Comparison of ENCODE assay signal across 16 mouse cellular contexts in genomic region chr2:150646411-150647121, GRCm38 (mm10). TPM values are rescaled to one million over a fixed set of nuclear protein-coding genes. Genes with fewer than 3 reads are reported as not detected.
DNase-seq lines count a peak whose midpoint lies in the region; ATAC-seq lines count a peak whose summit lies in the region.
"Had no signal": no experiment of that assay in that cellular context is flagged by ENCODE, and none has a peak within 500 bp of the region (broad histone marks: within the 10 kb centered on the region; RNA-seq: fewer than 3 reads in every experiment).

No protein-coding gene starts in this region.

- DNase-seq in forebrain, embryonic 11.5 days (ENCODE audit: low spot score), result peak; percentile 36
- DNase-seq in forebrain, embryonic 14.5 days (ENCODE audit: low spot score), result no peak
- DNase-seq in neural tube, embryonic 10.5 days (ENCODE audit: extremely low spot score, low spot score), result no peak
- no peak for DNase-seq in frontal cortex, adult 2 months (ENCODE audit: extremely low spot score in 1 of 2, low spot score in 1 of 2)
- DNase-seq in embryo, embryonic 11 days, result no peak
- DNase-seq: cerebellum, adult 2 months; heart, adult 18-20 months; kidney, postnatal 10 days; lung, postnatal 36 days had no signal

- H3K27ac ChIP-seq in forebrain, embryonic 11.5 days (ENCODE audit: low read depth, low read length), result no peak overlapping the region
- no peak overlapping the region; the same call in 1 of the 2 replicates for H3K27ac ChIP-seq in forebrain, embryonic 14.5 days (ENCODE audit: low read depth, low read length)
- peak overlapping the region; percentile 94; the same call in 1 of the 2 replicates for H3K27ac ChIP-seq in neural tube, embryonic 13.5 days (replicated peaks)
- H3K27ac ChIP-seq in liver, embryonic 15.5 days (replicated peaks), result peak overlapping the region; percentile 30
- H3K27ac ChIP-seq: midbrain, embryonic 15.5 days had no signal

- no peak for ATAC-seq in forebrain, embryonic 11.5 days (replicated peaks; ENCODE audit: low FRiP score)
- ATAC-seq in forebrain, embryonic 14.5 days, result no peak
- no peak for ATAC-seq in neural tube, embryonic 13.5 days (ENCODE audit: low read depth)
- ATAC-seq in liver, embryonic 15.5 days (ENCODE audit: insufficient read depth), result peak; percentile 28
- ATAC-seq in activated CD4-positive, CD25-positive, alpha-beta regulatory T cell, adult 4 months, result no peak
- ATAC-seq: midbrain, embryonic 15.5 days had no signal

- 90% methylated on average over 8 of the region's 8 CpGs for WGBS in forebrain, embryonic 11.5 days
- WGBS in forebrain, embryonic 14.5 days, result 89% methylated on average over 8 of the region's 8 CpGs
- WGBS in neural tube, embryonic 13.5 days, result 82% methylated on average over 8 of the region's 8 CpGs
- WGBS in liver, embryonic 15.5 days (ENCODE audit: insufficient replicate concordance), result 56% methylated on average over 8 of the region's 8 CpGs

- peaks cover 23% of the 10 kb centered on the region for H3K4me1 ChIP-seq in forebrain, embryonic 11.5 days (replicated peaks; ENCODE audit: control insufficient read depth, insufficient read depth, low read length)
- peaks cover 44% of the 10 kb centered on the region for H3K4me1 ChIP-seq in forebrain, embryonic 14.5 days (ENCODE audit: control insufficient read depth, insufficient read depth, low read length)
- H3K4me1 ChIP-seq in neural tube, embryonic 13.5 days (replicated peaks), result peaks cover 73% of the 10 kb centered on the region
- peaks cover 70% of the 10 kb centered on the region for H3K4me1 ChIP-seq in liver, embryonic 15.5 days (replicated peaks)

- no peak overlapping the region for H3K9ac ChIP-seq in forebrain, embryonic 11.5 days (ENCODE audit: low read length)
- no peak overlapping the region for H3K9ac ChIP-seq in forebrain, embryonic 14.5 days (ENCODE audit: low read length)
- H3K9ac ChIP-seq in neural tube, embryonic 13.5 days, result no peak overlapping the region
- no peak overlapping the region for H3K9ac ChIP-seq in liver, embryonic 15.5 days
- H3K9ac ChIP-seq: midbrain, embryonic 15.5 days had no signal

- no peaks in the 10 kb centered on the region for H3K27me3 ChIP-seq in forebrain, embryonic 11.5 days (ENCODE audit: control insufficient read depth, insufficient read depth, low read length)
- no peaks in the 10 kb centered on the region for H3K27me3 ChIP-seq in forebrain, embryonic 14.5 days (replicated peaks; ENCODE audit: control insufficient read depth, insufficient read depth, low read length)
- H3K27me3 ChIP-seq in neural tube, embryonic 13.5 days, result no peaks in the 10 kb centered on the region
- H3K27me3 ChIP-seq in liver, embryonic 15.5 days, result no peaks in the 10 kb centered on the region
- H3K27me3 ChIP-seq: CH12.LX; midbrain, embryonic 15.5 days had no signal

- H3K4me2 ChIP-seq in forebrain, embryonic 11.5 days (ENCODE audit: low read depth, low read length, severe bottlenecking), result no peak overlapping the region
- no peak overlapping the region for H3K4me2 ChIP-seq in forebrain, embryonic 14.5 days (ENCODE audit: low read length)
- H3K4me2 ChIP-seq in neural tube, embryonic 13.5 days, result no peak overlapping the region
- H3K4me2 ChIP-seq in liver, embryonic 15.5 days, result no peak overlapping the region
- H3K4me2 ChIP-seq: midbrain, embryonic 15.5 days had no signal

- H3K4me3 ChIP-seq in forebrain, embryonic 11.5 days (ENCODE audit: low read depth, low read length), result no peak overlapping the region
- H3K4me3 ChIP-seq in forebrain, embryonic 14.5 days (ENCODE audit: low read depth, low read length), result no peak overlapping the region
- H3K4me3 ChIP-seq in neural tube, embryonic 13.5 days, result no peak overlapping the region
- no peak overlapping the region for H3K4me3 ChIP-seq in liver, embryonic 15.5 days (replicated peaks)
- H3K4me3 ChIP-seq: midbrain, embryonic 15.5 days had no signal

- H3K9me3 ChIP-seq in forebrain, embryonic 11.5 days (ENCODE audit: control insufficient read depth, low read length), result no peaks in the 10 kb centered on the region
- no peaks in the 10 kb centered on the region for H3K9me3 ChIP-seq in forebrain, embryonic 14.5 days (replicated peaks; ENCODE audit: control insufficient read depth, low read length)
- H3K9me3 ChIP-seq in neural tube, embryonic 13.5 days, result no peaks in the 10 kb centered on the region
- H3K9me3 ChIP-seq in liver, embryonic 15.5 days (replicated peaks), result no peaks in the 10 kb centered on the region
- H3K9me3 ChIP-seq: midbrain, embryonic 15.5 days had no signal

- H3K36me3 ChIP-seq in forebrain, embryonic 11.5 days (ENCODE audit: control insufficient read depth, insufficient read depth, low read length), result no peaks in the 10 kb centered on the region
- H3K36me3 ChIP-seq in forebrain, embryonic 14.5 days (ENCODE audit: control insufficient read depth, insufficient read depth, low read length), result peaks cover 6% of the 10 kb centered on the region; the same call in 1 of the 2 replicates
- H3K36me3 ChIP-seq in neural tube, embryonic 13.5 days, result 0 out of 2 replicates have a peak, but pooled peaks cover 6% of the 10 kb centered on the region
- H3K36me3 ChIP-seq in liver, embryonic 15.5 days (replicated peaks), result peaks cover 26% of the 10 kb centered on the region
- H3K36me3 ChIP-seq: midbrain, embryonic 15.5 days had no signal

RNA-seq across cellular contexts. Expression of gene Acss1, which starts 21.7 kb away (rescaled TPM):
- polyA plus RNA-seq in forebrain, embryonic 11.5 days (2014; fragmentation: Nextera tagmentation; extraction: Ambion mirVana), result 46.6 and 46.8 TPM in 2 replicates
- 18.4 and 18.8 TPM in 2 replicates for polyA plus RNA-seq in forebrain, embryonic 14.5 days (2014; fragmentation: Nextera tagmentation; extraction: Ambion mirVana)
- 17.7 and 18.4 TPM in 2 replicates for polyA plus RNA-seq in neural tube, embryonic 13.5 days (2015; fragmentation: Nextera tagmentation; extraction: Ambion mirVana)
- polyA plus RNA-seq in liver, embryonic 15.5 days (2015; fragmentation: Nextera tagmentation; extraction: Ambion mirVana), result 45.3 and 50.8 TPM in 2 replicates
- polyA plus RNA-seq in frontal cortex, adult 2 months (2012; rRNA removed), result 25.3 and 25.9 TPM in 2 replicates
- 10 to 100 TPM; 13.5 to 13.6 TPM for polyA plus RNA-seq in activated CD4-positive, CD25-positive, alpha-beta regulatory T cell, adult 4 months (2017; shearing (Covaris generic))

RNA-seq across cellular contexts. Expression of gene Apmap, which starts 38.2 kb away (rescaled TPM):
- 38.4 and 38.9 TPM in 2 replicates for polyA plus RNA-seq in forebrain, embryonic 11.5 days (2014; fragmentation: Nextera tagmentation; extraction: Ambion mirVana)
- polyA plus RNA-seq in forebrain, embryonic 14.5 days (2014; fragmentation: Nextera tagmentation; extraction: Ambion mirVana), result 42.8 and 45.9 TPM in 2 replicates
- 44.5 and 46.2 TPM in 2 replicates for polyA plus RNA-seq in neural tube, embryonic 13.5 days (2015; fragmentation: Nextera tagmentation; extraction: Ambion mirVana)
- polyA plus RNA-seq in liver, embryonic 15.5 days (2015; fragmentation: Nextera tagmentation; extraction: Ambion mirVana), result 27.8 and 28.0 TPM in 2 replicates
- polyA plus RNA-seq in frontal cortex, adult 2 months (2012; rRNA removed), result 61.2 TPM in 2 replicates
- polyA plus RNA-seq in activated CD4-positive, CD25-positive, alpha-beta regulatory T cell, adult 4 months (2017; shearing (Covaris generic)), result 10 to 100 TPM; 16.9 to 18.8 TPM

RNA-seq across cellular contexts. Expression of gene Vsx1, which starts 42.6 kb away (rescaled TPM):
- 0.08 TPM in 1 of 2 replicates, not detected in the other for polyA plus RNA-seq in forebrain, embryonic 11.5 days (2014; fragmentation: Nextera tagmentation; extraction: Ambion mirVana)
- polyA plus RNA-seq in forebrain, embryonic 14.5 days (2014; fragmentation: Nextera tagmentation; extraction: Ambion mirVana), result 0.04 TPM in 1 of 2 replicates, not detected in the other
- 0.13 and 0.15 TPM in 2 replicates for polyA plus RNA-seq in neural tube, embryonic 13.5 days (2015; fragmentation: Nextera tagmentation; extraction: Ambion mirVana)
- polyA plus RNA-seq in liver, embryonic 15.5 days (2015; fragmentation: Nextera tagmentation; extraction: Ambion mirVana), result not detected in 2 replicates
- 0.15 and 0.16 TPM in 2 replicates for polyA plus RNA-seq in frontal cortex, adult 2 months (2012; rRNA removed)
- not detected for polyA plus RNA-seq in activated CD4-positive, CD25-positive, alpha-beta regulatory T cell, adult 4 months (2017; shearing (Covaris generic))
- polyA plus RNA-seq: cerebellum, adult 2 months; heart, embryonic 16.5 days; liver, adult 2 months had no signal

Comparison
In these comparisons a context has a peak if more than half of its experiments do, and no peak if none do; other contexts are left out.
1. H3K27ac ChIP-seq: peak in neural tube, embryonic 13.5 days (single experiment) and liver, embryonic 15.5 days (single experiment); none in forebrain, embryonic 11.5 days (single experiment) and forebrain, embryonic 14.5 days (single experiment).